Mouse (Mus musculus): ENCODE data around the gene Chid1. TPM values are rescaled to one million over a fixed set of nuclear protein-coding genes. Genes with fewer than 3 reads are reported as not detected.

Chid1 gene
- polyA plus RNA-seq, 1 experiment = 30.7 TPM

DNA sequence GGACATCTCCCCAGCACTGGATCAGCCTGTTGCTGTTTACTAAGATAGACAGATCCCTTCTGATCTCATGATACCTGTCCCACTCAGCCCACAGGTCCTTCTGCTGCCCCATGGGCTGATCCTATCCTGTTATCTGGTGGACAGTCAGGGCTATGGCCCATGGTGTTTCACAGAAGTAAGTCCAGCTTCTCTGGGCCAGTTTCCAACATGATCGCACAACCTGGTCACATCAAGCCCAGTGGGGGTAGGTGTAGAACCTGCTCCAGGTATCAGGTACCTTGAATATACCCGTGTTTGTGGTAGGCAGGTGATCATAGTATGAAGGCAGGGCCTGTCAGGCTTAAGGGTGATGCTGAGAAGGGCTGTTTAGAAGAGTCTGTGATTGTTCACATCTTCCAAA, 44.3 kb downstream of the Chid1 start:
- TF ChIP-seq POLR2A (IDR thresholded peaks at IDR 0.05; ENCODE audit: low read depth, low read length) (no peak), CTCF (IDR thresholded peaks at IDR 0.05; ENCODE audit: extremely low read depth, insufficient read length, insufficient replicate concordance, low read depth, low read length) (no peak)

GRCm38 (mm10) chr7:141493729-141494128, 45.9 kb downstream of the Chid1 start:
- no peak overlapping the region for H3K4me3 ChIP-seq (ENCODE audit: low read depth, low read length)
- no peak overlapping the region for H3K27ac ChIP-seq (ENCODE audit: insufficient read depth, low read depth, low read length)
- peaks cover 11% of the 10 kb centered on the region for H3K36me3 ChIP-seq (ENCODE audit: control insufficient read depth, insufficient read depth, low read length)
- WGBS = 91% methylated on average over 1 of the region's 1 CpGs
- TF ChIP-seq CTCF (IDR thresholded peaks at IDR 0.05; ENCODE audit: extremely low read depth, insufficient read length, insufficient replicate concordance, low read depth, low read length) (no peak), POLR2A (IDR thresholded peaks at IDR 0.05; ENCODE audit: low read depth, low read length) (no peak)
- H3K27me3 ChIP-seq (ENCODE audit: control insufficient read depth, insufficient read depth, low read length) = no peaks in the 10 kb centered on the region
- H3K4me1 ChIP-seq (ENCODE audit: control insufficient read depth, insufficient read depth, insufficient read length, low read length) = no peaks in the 10 kb centered on the region

More for the DNA sequence above, 44.3 kb downstream of the Chid1 start:
- Histone ChIP-seq H3K36me3 (ENCODE audit: control insufficient read depth, insufficient read depth, low read length) (peaks cover 11% of the 10 kb centered on the region), H3K4me3 (ENCODE audit: low read depth, low read length) (no peak overlapping the region), H3K27ac (ENCODE audit: insufficient read depth, low read depth, low read length) (no peak overlapping the region), H3K27me3 (ENCODE audit: control insufficient read depth, insufficient read depth, low read length) (no peaks in the 10 kb centered on the region), H3K4me1 (ENCODE audit: control insufficient read depth, insufficient read depth, insufficient read length, low read length) (no peaks in the 10 kb centered on the region)
- 80% methylated on average over 2 of the region's 2 CpGs for WGBS

DNA sequence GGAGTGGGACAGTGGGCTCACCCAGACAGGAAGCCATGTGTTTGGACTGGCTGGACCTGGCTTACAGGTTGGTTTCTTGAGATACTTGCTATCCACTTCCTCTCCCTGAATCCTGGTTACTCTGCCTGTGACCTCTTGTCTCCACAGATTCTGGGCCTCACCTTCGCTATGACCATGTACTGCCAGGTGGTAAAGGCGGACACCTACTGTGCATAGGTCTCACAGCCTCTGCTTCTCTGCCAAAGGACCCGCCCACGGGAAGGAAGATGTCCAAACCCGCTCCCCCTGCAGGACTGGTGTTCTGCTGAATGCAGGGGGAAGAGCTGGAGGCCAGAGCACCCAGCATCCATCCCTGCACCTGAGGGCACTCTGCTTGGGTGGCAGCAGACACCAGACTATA, 46.9 kb downstream of the Chid1 start:
- Histone ChIP-seq H3K27me3 (ENCODE audit: control insufficient read depth, insufficient read depth, low read length) (no peaks in the 10 kb centered on the region), H3K27ac (ENCODE audit: insufficient read depth, low read depth, low read length) (no peak overlapping the region), H3K4me1 (ENCODE audit: control insufficient read depth, insufficient read depth, insufficient read length, low read length) (no peaks in the 10 kb centered on the region), H3K36me3 (ENCODE audit: control insufficient read depth, insufficient read depth, low read length) (peaks cover 11% of the 10 kb centered on the region; the same call in 1 of the 2 replicates), H3K4me3 (ENCODE audit: low read depth, low read length) (no peak overlapping the region)
- no peak for TF ChIP-seq CTCF (IDR thresholded peaks at IDR 0.05; ENCODE audit: extremely low read depth, insufficient read length, insufficient replicate concordance, low read depth, low read length)
- TF ChIP-seq POLR2A (IDR thresholded peaks at IDR 0.05; ENCODE audit: low read depth, low read length) = no peak
- 90% methylated on average over 5 of the region's 5 CpGs for WGBS

GRCm38 (mm10) chr7:141491151-141491550, 48.5 kb downstream of the Chid1 start:
- Histone ChIP-seq H3K4me3 (ENCODE audit: low read depth, low read length) (no peak overlapping the region), H3K27me3 (ENCODE audit: control insufficient read depth, insufficient read depth, low read length) (no peaks in the 10 kb centered on the region), H3K36me3 (ENCODE audit: control insufficient read depth, insufficient read depth, low read length) (peaks cover 7% of the 10 kb centered on the region; the same call in 1 of the 2 replicates), H3K27ac (ENCODE audit: insufficient read depth, low read depth, low read length) (no peak overlapping the region), H3K4me1 (ENCODE audit: control insufficient read depth, insufficient read depth, insufficient read length, low read length) (no peaks in the 10 kb centered on the region)
- WGBS = 76% methylated on average over 2 of the region's 2 CpGs
- TF ChIP-seq POLR2A (IDR thresholded peaks at IDR 0.05; ENCODE audit: low read depth, low read length) (no peak), CTCF (IDR thresholded peaks at IDR 0.05; ENCODE audit: extremely low read depth, insufficient read length, insufficient replicate concordance, low read depth, low read length) (peak; percentile 45; the same call in 1 of the 2 replicates)

DNA sequence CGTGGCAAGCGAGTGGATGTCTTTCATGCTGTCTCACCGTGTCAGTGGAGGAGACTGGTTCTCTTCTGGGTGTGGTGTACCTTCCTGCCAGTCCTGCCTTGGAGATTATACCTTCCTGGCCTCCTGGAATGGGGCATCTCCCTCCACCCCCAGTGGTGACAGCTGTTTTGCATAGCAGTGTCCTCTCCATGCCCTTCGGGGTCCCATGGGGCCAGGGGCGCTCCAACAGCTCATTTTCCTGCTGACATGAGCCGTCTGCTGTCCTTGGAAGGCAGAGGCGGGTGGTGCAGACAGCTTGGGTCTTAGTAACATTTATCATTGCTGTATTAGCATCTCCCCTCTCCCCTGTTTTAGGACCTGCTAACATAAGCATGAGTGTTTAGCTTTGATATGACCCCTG, 52.5 kb downstream of the Chid1 start:
- TF ChIP-seq POLR2A (IDR thresholded peaks at IDR 0.05; ENCODE audit: low read depth, low read length) = no peak
- 81% methylated on average over 7 of the region's 7 CpGs for WGBS
- Histone ChIP-seq H3K4me1 (ENCODE audit: control insufficient read depth, insufficient read depth, insufficient read length, low read length) (peaks cover 7% of the 10 kb centered on the region; the same call in 1 of the 2 replicates), H3K27me3 (ENCODE audit: control insufficient read depth, insufficient read depth, low read length) (peaks cover 8% of the 10 kb centered on the region), H3K27ac (ENCODE audit: insufficient read depth, low read depth, low read length) (no peak overlapping the region), H3K36me3 (ENCODE audit: control insufficient read depth, insufficient read depth, low read length) (peaks cover 2% of the 10 kb centered on the region; the same call in 1 of the 2 replicates), H3K4me3 (ENCODE audit: low read depth, low read length) (no peak overlapping the region)

DNA sequence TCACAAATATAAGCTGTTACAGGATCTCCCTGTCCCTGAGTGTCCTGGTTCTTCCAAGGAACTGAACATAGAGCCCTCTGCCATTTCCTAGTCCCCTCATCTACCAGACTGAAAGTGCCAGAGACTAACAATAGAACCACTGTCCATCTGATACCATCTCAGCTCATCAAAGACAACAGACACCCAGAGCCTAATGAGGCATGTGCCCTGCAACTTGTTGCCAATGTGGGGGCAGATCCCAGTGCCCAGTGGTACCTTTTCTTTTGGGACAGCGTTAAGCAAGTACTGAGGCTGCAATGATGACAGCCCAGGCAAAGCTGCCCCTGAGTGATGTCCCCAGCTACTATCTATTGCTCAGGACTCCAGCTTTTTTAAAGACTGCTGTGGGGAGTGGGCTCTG, 53.4 kb downstream of the Chid1 start:
- 95% methylated on average over 1 of the region's 1 CpGs for WGBS
- Histone ChIP-seq H3K27ac (ENCODE audit: insufficient read depth, low read depth, low read length) (no peak overlapping the region), H3K4me3 (ENCODE audit: low read depth, low read length) (no peak overlapping the region), H3K4me1 (ENCODE audit: control insufficient read depth, insufficient read depth, insufficient read length, low read length) (peaks cover 10% of the 10 kb centered on the region; the same call in 1 of the 2 replicates), H3K27me3 (ENCODE audit: control insufficient read depth, insufficient read depth, low read length) (peaks cover 17% of the 10 kb centered on the region), H3K36me3 (ENCODE audit: control insufficient read depth, insufficient read depth, low read length) (no peaks in the 10 kb centered on the region)
- TF ChIP-seq CTCF (IDR thresholded peaks at IDR 0.05; ENCODE audit: extremely low read depth, insufficient read length, insufficient replicate concordance, low read depth, low read length) (no peak), POLR2A (IDR thresholded peaks at IDR 0.05; ENCODE audit: low read depth, low read length) (no peak)

DNA sequence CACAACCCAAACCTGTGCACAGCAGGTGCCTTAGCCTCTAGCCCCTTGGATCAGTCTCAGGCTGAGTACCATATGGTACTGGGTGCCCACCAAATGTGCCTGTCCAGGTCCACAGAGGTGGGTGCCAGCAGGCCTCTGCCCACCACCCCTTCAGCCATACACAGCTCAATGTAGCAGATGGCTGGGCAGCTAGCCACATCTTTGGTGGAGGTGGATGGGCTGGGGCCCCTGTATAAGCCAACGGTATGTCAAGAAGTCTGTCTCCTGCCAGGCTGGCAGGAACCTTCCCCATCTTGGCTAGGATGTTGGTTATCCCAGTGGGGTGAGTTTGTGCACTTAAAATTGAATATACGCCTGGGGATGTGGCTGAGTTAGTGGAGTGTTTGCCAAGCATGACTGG, 54.1 kb downstream of the Chid1 start:
- TF ChIP-seq CTCF (IDR thresholded peaks at IDR 0.05; ENCODE audit: extremely low read depth, insufficient read length, insufficient replicate concordance, low read depth, low read length) (no peak), POLR2A (IDR thresholded peaks at IDR 0.05; ENCODE audit: low read depth, low read length) (no peak)
- H3K27ac ChIP-seq (ENCODE audit: insufficient read depth, low read depth, low read length) = no peak overlapping the region
- 85% methylated on average over 2 of the region's 2 CpGs for WGBS
- peaks cover 17% of the 10 kb centered on the region for H3K27me3 ChIP-seq (ENCODE audit: control insufficient read depth, insufficient read depth, low read length)
- H3K4me1 ChIP-seq (ENCODE audit: control insufficient read depth, insufficient read depth, insufficient read length, low read length) = peaks cover 13% of the 10 kb centered on the region
- no peak overlapping the region for H3K4me3 ChIP-seq (ENCODE audit: low read depth, low read length)
- no peaks in the 10 kb centered on the region for H3K36me3 ChIP-seq (ENCODE audit: control insufficient read depth, insufficient read depth, low read length)

DNA sequence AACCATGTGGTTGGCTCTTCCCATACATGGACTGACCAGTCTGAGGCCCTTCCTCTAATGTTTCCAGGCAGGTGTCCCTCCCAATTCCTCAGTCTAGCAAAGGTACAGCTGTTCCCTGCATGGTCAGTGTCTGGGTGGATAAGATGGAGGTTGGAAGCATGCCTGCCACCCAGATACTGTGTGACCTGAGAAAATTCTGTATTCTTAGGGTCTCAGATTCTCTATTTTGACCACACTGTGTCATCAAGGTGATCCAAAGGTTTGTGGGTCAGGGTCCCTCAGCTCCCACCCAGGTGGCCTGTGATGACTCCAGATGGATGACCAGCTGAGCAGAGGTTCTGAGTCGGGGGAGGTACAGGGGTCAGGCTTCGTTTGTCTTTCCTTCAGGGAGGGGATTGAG, 54.5 kb downstream of the Chid1 start:
- 74% methylated on average over 2 of the region's 2 CpGs for WGBS
- Histone ChIP-seq H3K4me3 (ENCODE audit: low read depth, low read length) (no peak overlapping the region), H3K27ac (ENCODE audit: insufficient read depth, low read depth, low read length) (no peak overlapping the region), H3K36me3 (ENCODE audit: control insufficient read depth, insufficient read depth, low read length) (no peaks in the 10 kb centered on the region), H3K27me3 (ENCODE audit: control insufficient read depth, insufficient read depth, low read length) (peaks cover 17% of the 10 kb centered on the region), H3K4me1 (ENCODE audit: control insufficient read depth, insufficient read depth, insufficient read length, low read length) (peaks cover 13% of the 10 kb centered on the region)
- TF ChIP-seq CTCF (IDR thresholded peaks at IDR 0.05; ENCODE audit: extremely low read depth, insufficient read length, insufficient replicate concordance, low read depth, low read length) (no peak), POLR2A (IDR thresholded peaks at IDR 0.05; ENCODE audit: low read depth, low read length) (no peak)
